Mouse (Mus musculus): ENCODE measurements at regions not wholly inside any gene's neighbourhood (a gene's known extent, or its start where the extent isn't known, plus 50 kb on each side); places are given as distances from the start of the nearest gene placed in this dataset.
A peak's percentile ranks its signal among the peaks of the same experiment; 100 is the strongest.

DNA sequence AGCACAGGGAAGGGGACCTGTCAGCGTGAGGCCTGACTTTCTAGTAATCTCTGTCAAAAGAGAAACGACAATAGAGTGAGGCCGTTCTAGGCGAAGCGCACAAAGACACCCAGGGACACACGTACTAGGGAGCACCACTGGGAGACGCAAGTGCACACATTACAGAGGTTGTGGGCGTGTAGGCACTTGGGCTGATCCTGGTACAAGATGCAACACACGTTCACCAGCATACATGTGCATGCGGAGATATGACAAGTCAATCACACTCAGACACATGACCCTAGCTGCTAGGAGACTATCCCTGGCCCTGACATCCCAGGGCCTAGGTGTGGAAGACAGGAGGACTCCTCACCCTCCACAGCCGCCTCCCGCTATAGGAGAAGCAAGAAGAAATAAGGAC lies 327.4 kb upstream of the Dio3 start:
- no peak for DNase-seq (ENCODE audit: low spot score in 2 of 2)

DNA sequence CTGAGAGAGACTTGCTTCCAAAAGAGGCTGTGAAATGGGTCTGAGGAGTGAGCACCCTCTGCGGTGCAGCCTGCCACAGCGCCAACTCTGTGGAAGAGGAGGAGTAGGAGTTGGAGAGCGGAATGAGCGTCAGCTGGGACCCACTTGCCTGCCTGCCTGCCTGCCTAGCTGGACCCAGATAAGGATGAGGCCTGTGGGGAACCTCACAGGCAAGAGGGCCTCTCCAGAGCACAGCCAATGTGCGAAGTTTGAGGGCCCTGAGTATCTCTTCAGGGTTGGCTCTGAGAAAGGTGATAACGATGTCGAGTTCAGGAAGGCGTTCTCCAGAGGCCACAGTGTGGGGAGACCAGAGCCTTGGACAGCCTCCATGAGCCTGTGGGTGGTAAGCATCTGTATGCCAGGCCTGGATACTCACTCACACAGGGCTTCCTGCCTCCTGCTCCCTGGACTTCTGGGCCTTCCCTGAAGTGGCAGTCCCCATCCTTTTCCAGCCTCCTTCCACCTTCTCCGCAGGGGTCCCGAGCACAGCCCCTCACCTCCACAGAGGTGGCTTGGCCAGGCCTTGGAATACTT lies 326.9 kb upstream of the Dio3 start:
- no peak for DNase-seq (ENCODE audit: low spot score in 2 of 2)

DNA sequence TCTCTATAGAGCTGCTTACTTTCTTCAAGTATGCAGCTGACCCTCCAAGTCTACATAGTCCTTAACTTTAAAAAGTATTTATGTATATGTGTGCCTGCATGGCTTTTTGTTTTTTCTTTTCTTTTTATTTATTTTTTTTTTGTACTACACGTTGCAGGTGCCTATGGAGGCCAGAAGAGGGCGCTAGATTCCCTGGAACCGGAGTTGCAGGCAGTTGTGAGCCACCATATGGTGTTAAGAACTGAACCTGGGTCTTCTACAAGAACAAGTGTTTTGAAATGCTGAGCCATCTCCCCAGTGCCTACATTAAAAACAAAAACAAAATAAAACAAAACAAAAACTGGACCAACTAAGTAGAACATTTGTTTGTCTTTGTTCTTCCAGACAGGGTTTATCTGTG lies 325.9 kb upstream of the Dio3 start:
- no peak for DNase-seq (ENCODE audit: low spot score in 2 of 2)

DNA sequence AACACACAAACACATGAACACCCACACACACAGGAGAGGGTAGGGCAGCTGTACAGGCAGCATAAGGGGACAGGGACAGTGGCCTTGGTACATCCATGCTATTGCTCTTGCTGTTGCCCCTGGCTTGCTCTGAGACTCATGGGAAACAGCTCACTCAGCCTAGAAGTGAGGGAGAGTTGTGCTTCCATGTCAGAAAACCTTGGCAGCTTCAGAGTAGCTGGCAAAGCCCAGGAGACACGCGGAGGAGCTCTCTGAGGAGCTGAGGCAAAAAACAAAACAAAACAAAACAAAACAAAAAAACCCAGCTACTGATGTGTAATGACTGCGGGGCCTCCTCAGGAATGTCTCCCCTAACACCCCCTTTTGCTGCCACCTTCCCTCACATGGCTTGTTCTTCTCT lies 321.6 kb upstream of the Dio3 start:
- no peak for DNase-seq (ENCODE audit: low spot score in 2 of 2)

DNA sequence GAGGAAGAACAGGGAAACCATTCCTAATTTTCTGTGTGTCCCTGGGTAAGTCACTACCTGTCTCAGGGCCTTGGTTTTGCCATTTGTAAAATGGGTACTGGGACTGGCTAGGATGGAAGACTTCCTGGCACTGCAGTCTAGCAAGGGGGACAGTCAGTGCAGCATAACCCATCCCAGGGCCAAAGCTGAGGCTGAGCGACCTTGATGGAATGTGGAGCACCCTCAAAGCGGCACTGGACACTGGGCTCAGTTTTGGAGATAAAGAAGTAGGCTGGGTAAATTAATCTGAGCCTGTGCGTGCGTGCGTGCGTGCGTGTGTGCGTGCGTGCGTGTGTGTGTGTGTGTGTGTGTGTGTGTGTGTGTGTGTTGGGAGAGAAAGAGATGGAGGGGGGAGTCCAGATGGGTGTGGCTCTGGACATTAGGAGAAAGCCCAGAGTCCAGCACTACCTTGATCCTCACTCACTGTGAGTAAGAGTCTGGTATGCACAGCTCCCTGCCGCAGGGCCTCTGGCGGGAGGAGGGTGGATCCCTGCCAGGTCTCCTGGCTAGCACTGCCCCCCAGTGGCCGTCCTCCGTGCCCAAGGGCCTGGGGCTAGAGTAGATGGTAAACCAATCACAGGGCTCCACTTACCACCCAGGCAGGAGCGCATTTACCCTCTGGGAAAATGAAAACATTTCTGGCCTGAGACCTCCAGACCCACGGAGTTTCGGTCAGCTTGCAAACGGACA lies 320.3 kb upstream of the Dio3 start:
- DNase-seq (ENCODE audit: low spot score in 2 of 2), result peak in 1 of 2 experiments; percentile 47

DNA sequence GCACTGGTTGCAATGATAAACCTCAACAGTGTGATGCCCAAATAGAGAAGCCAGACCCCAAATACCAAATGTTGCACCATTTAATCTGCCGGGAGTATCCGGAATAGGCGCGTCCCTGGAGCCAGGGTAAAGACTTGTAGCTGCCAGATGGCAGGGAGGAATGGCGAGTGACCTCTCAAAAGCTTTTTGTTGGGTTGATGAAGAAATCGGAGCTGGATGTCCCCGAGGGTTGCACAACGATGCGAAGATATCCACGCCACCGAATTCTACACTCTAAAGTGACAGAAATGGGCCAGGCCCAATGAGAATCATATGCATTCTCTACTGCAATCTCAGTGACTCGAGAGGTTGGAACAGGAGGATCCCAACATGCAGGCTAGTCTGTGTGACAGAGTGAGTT lies 312.1 kb upstream of the Dio3 start:
- no peak for DNase-seq (ENCODE audit: low spot score in 2 of 2)

DNA sequence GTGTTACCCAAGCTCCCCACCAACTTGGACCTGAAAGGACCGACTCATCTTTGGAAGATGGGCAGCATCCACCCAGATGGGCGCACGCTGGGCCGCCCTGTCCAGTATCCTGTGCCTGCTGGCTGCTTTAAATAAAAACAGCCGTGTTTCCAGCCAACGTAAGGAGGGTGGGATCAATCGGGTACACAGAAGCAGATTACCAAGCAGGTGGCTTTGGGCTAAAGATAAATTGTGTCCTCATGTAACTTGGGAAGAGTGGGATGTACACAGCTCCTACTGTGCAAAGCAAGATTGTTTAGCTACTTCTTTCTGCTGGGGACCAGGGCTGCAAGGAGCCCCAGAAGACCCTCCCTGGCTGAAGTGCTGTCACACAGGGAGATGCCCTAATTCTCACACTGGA lies 310.6 kb upstream of the Dio3 start:
- peak in 1 of 2 experiments; percentile 48 for DNase-seq (ENCODE audit: low spot score in 2 of 2)

DNA sequence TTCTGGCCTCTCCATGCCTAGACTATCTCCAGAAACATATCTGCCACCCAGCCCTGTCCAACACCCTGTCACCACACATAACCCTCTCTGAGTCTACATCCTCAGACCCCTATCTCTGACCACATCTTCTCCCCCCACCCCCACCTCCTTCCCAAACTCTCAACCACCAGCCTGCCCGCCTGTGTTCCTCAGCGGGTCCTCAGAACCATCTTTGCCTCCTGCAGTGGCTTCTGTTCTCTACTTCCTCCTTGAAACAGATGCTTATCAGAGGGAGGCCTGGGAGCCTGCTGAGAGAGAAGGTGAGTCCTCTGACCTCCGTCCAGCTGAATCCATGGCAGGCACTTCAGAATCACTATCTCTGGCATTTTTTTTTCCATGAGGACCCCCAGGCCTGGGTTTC lies 307.4 kb upstream of the Dio3 start:
- DNase-seq (ENCODE audit: low spot score in 2 of 2), result no peak

DNA sequence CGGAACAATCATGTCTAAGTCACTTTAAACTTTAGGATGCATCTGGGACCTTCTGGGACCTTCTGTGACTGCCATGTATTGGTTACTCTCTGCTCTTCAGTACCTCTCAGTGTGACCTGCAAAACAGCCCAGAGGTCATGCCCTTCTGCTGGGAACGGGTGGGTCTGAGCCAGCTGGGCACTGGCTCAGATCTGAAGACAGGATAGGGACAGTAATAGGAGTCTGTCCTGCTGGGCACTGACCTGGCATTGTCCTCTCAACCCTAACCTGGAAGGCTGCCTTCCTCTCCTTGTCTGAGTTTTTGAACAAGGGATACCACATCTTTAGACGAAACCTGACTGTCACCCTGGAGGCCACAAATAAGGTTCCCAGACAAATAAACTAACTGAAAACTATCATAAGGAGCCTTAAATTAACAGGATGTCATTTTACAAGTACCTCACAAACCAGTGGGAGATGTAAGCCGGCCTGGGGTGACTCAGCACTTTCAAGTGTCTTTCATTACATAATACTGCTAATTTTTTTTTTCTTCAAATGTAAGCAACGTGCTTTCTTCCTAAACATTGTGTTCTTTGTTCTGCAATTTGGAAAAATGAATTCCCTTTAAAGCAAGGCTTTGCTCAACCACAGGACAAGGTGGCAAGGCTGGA lies 306.4 kb upstream of the Dio3 start:
- DNase-seq (ENCODE audit: low spot score in 2 of 2), result peak in 1 of 2 experiments; percentile 53

DNA sequence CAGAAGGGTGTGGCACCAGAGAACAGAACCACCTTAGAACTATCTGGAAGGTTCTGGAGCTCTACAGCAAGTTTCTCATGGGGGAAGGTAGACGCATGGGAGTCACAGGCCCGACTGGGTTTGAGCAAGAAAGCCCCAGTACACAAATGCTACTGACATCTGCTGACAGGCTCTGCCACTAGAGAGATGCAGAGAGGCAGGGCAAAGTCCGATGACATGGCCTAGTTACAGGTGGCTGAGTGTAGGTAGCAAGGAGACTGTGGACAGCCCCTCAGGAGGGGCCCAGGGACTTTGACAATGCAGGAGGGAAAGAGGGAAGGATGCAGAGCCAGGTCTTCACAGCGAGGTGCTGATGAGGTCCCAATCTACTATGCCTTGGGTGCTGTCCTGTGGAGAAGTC lies 305.3 kb upstream of the Dio3 start:
- no peak for DNase-seq (ENCODE audit: low spot score in 2 of 2)

DNA sequence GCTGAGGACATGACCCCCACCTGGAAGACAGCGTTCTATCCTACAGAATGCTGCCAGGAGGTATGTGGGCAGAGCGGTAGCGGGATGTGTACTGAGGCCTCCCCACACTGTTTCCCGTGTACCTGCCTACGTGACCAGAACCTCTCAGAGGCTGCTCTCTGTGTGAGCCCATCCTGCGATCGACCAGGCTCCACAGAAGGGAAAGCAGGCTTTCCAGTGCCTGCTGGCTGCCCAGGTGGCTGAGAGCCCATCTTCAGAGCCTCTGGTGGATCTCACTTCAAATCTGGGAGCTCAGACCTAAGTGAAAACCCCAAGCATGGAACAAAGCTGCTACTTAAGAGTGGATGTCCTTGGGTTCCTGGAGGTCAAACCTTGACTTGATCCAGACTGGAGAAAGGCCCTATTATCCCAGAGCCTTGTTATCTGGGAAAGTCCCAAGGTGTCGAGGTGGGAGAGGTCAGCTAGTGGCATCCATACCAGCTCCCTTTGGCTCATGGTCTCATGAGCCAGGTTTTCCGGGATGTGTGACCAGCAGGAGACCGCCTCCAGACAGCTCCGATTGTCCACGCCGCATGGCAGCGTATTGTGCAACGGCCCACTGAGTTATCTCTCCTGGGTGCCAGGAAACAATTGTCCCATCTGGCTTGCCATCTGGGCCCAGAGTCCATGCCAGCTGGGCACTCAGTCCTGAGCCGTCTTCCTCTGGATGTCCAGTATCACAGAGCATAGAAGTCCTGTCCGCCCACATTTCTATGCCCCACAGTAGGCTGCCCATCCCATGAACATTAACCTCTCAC lies 303.5 kb upstream of the Dio3 start:
- DNase-seq (ENCODE audit: low spot score in 2 of 2), result peak; percentile 49 to 52

DNA sequence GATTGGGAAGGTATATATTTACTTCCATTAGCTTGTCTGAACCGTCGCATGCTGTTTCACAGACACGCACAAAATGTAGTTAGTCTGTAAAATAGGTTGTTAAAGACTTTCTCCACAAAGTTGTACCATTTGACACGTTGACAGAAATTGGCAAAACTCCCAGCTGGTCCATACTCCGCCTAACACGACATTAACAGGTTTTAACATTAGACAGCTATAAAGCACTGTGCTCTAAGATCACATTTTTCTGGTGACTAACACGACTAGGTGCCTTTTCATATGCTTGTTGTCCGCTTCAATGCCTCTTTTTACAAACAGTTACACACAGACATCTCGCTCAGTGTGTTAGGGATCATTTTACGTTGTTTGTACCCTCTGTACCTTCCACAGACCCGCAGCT lies 294.2 kb upstream of the Dio3 start:
- DNase-seq (ENCODE audit: low spot score in 2 of 2), result no peak

DNA sequence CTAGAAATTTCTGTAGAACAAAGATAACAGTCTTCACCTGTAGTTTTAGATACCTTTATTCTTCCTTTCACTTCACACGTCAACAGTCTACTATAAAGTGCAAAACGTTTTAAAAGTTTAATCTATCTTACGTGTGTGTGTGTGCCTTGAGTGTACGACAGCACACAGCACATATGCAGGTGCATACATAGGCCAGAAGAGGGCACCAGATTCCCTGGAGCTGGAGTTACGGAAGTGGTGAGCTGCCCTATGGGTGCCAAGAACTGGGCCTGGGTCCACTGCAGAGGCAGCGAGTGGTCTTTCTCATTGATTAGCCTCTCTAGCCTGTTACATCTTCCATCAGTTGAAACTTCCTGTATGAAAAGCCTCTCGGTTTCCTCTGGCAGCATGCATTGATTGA lies 285.5 kb upstream of the Dio3 start:
- DNase-seq (ENCODE audit: low spot score in 2 of 2), result no peak

DNA sequence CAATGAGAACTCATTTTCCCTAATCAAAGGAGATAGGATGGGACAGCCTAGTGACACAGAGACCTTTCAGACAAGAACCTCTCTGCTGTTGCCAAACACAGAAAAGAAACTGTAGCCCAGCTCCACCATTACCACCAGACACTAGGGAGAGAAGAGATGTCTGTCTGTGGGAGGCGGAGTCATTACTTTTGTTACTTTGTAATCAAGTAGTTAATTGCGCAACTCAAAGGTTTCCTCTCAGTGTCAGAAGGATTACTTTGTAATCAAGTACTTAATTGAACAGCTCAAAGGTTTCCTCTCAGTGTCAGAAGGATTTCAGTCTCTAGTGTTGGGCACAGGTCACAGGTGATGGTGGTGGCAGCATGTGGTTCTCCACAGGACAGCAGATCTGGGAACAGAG lies 276.2 kb upstream of the Dio3 start:
- DNase-seq (ENCODE audit: low spot score in 2 of 2), result no peak

DNA sequence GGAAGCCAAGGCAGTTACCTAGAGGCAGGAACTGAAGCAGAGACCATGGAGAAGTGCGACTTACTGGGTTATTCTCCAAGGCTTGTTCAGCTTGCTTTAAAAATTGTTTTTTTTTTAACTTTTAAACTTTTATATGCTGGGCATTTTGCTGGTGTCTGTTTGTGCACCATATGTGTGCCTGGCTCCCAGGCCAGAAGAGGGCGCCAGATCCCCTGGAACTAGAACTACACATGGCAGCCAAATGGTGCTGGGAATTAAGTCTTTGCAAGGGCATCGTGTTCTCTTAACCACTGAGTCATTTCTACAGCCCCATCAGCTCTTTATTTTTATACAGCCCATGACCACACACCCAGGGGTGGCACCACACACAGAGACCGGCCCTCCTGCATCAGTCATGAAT lies 269.7 kb upstream of the Dio3 start:
- no peak for DNase-seq (ENCODE audit: low spot score in 2 of 2)

DNA sequence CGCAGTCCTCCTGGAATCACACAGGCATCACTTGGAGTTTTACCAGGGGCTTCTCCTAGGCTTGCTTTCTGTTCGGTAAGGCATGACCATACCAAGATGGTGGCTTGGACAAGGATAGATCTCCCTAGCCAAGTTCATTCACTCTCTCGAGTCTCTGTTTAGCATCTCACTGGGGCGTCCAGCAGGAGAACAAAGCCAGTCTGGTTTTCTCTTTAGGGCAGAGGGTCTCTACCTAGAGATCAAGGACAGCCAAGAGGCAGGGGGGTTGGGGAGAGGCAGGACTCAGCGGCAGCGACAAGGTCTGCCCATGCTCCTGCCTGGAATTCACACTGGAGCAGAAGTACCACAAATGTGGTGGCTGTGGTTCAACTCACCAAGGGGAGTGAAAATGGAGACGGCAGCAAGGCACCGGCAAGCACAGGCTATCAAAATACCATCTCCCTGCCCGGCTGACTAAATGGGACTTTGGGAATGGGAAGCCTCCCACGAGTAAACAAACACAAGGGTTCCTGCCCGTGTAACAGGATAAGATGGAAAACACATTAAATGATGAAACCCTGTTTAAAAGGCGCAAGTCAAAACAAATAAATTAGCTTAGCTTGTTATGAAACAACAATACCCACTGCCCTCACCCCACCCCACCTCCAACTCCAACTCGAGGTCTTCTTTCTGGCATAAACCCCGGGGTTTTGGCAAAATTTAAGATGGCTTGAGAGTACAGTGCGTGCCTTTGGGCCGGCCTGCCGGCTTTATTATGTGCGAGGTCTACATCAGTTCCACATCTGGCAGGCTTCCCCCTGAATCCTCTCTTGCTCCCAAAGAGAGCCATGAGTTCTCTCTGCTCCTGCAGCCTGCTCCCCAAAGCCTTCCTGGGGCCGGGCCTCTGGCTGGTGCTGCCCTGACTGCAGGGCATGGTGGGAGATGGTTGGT lies 258.1 kb upstream of the Dio3 start:
- no peak for DNase-seq (ENCODE audit: low spot score in 2 of 2)

DNA sequence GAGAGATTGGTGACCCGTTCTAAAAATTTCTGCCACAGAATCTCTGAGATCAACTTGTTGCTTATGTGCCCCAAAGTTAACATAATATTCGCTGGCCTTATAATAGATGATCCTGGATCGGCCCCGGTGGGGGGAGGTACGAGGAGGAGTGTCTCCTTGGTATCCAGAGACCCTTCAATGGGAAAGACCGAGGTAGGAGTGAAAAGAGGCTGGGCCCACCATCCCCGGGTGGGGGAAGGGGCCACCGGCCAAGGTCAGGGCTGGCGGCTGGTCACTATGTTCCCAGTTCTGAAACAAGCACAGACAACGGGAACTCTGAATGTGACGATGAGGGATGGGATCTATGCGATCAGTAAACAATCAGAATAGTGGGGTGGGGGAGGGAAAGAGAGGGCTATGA lies 257.2 kb upstream of the Dio3 start:
- DNase-seq (ENCODE audit: low spot score in 2 of 2), result no peak

DNA sequence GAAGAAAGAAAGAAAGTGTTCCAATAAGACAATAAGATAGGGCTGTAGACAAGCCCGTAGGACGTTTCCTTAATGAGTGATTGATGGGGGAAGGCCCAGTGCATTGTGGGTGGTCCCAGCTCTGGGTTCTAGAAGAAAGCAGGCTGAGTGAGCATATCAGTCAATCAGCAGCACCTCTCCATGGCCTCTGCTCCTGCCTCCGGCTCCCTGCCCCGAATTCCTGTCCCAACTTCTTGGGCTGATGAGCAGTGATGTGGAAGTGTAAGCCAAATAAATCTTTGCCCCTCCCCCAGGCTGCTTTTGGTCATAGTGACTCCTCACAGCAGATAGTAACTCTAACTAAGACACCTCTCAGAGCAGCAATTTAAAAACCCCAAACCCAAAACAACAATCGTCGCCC lies 256.2 kb upstream of the Dio3 start:
- DNase-seq (ENCODE audit: low spot score in 2 of 2), result no peak

DNA sequence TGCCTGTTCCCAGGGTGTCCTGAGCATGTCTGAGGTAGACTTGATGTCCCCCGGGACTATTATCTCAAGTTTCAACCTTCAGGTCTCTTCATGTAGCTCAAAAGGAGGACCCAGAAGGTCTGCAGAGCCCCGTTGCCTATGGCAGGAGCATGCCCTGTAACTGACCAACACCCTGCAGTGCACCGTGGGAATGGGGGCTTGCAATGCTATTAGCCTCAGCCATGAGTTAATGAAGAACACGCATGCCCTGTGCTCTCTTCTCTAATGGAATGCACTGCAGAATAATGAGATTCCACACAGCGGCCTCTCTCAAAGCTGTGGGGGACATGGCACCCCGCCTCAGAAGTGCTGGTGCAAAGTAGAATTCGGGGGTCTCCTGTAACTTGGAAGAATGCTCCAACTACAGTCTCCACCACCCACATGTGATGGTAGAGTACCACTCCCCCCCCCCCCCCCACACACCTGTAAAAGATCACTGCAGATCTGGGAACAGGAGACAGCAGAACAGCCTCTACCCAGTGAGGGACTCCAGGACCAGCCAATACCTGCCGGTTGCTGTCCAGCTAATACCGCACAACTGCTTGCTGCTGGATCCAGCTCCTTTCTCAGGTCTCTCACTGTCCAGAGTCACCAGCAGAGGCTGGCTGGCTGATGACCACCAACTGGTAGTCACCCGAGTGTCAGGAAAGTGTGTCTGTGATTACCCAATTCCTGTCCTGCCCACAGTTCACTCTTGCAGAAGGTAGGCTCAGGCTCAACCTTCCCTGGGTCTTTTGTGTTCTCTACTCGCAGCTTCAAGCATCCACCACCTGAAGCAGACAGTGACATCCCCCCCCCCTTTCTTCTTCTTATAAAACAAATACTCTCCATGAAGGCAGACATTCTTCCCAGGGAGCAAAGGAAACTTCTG lies 255.4 kb upstream of the Dio3 start:
- no peak for DNase-seq (ENCODE audit: low spot score in 2 of 2)

DNA sequence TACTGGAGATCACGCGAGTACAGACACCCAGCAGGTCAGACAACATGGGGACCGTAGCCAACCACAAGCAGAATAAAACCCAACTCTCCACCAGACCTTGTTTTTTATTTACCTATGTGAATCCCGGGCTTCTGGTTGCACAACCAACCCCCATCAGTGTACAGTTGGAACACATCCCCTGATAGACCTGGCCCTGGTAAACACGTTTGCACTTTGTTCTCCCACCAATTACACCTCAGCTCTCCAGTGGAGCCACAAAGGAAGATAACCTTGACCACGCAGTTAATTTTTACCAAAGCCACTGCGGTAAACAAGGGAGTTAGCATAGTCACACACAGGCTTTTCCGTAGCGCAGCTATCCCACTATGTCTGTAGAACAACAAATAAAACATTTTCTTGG lies 254.6 kb upstream of the Dio3 start:
- DNase-seq (ENCODE audit: low spot score in 2 of 2), result no peak
